Mouse (Mus musculus): Measurements from ENCODE around the gene Ccdc62. TPM values are rescaled to one million over a fixed set of nuclear protein-coding genes. Genes with fewer than 3 reads are reported as not detected.

Ccdc62 gene
- polyA plus RNA-seq, 1 experiment from 2014 or later = 4.6 TPM

GRCm38 (mm10) chr5:123978131-123978530 is 47.7 kb downstream of the Ccdc62 start:
- Histone ChIP-seq H3K4me2 (ENCODE audit: low read depth, low read length) (no peak overlapping the region), H3K27ac (replicated peaks; ENCODE audit: low read depth, low read length) (no peak overlapping the region), H3K9ac (ENCODE audit: low read depth, low read length) (no peak overlapping the region), H3K4me3 (ENCODE audit: low read depth, low read length) (no peak overlapping the region), H3K36me3 (ENCODE audit: control insufficient read depth, insufficient read depth, low read length) (no peaks in the 10 kb centered on the region), H3K9me3 (ENCODE audit: control insufficient read depth, low read length) (no peaks in the 10 kb centered on the region), H3K27me3 (replicated peaks; ENCODE audit: control insufficient read depth, insufficient read depth, low read length) (peaks cover 5% of the 10 kb centered on the region; the same call in 1 of the 2 replicates), H3K4me1 (ENCODE audit: control insufficient read depth, insufficient read depth, low read length) (peaks cover 12% of the 10 kb centered on the region)
- 63% methylated on average over 5 of the region's 5 CpGs for WGBS
- ATAC-seq (ENCODE audit: low read depth) (0 out of 2 replicates have a peak, but pooled peaks have one; percentile 6), DNase-seq (ENCODE audit: low spot score) (no peak)

DNA sequence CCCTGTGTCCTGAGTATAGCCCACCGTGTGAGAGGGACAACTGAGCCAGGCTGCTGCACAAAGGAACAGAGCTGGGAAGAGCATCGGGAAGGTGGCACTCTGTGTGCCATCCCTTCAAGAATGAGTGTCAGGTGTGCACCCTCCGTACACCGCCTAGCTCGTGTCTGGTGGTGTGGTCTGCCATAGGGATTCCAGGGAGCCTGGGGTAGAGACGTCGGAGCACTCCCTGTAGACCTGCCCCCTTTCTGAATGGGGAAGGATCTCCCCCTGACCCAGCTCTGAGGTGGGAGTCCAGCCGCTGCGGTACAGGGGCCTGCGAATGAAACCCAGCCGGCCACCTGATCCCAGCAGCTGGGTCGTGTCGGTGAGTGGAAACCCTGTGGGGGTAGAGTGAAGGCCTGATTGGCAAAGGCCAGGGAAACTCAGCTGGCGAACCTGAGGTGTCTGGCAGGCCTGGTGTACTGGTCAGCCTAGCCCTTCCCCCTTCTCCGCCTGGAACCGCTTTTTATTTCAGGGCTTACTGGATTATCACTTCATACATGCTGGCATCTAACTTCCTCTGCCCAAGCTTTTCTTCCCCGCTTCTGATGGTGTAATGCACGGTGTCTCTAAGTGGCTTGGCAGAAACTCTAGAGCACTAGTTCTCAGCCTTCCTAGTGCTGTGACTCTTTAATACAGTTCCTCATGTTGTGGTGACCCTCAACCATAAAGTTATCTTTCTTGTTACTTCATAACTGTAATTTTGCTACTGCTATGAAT is 48.9 kb downstream of the Ccdc62 start:
- Histone ChIP-seq H3K4me1 (ENCODE audit: control insufficient read depth, insufficient read depth, low read length) (peaks cover 11% of the 10 kb centered on the region), H3K4me3 (ENCODE audit: low read depth, low read length) (no peak overlapping the region), H3K36me3 (ENCODE audit: control insufficient read depth, insufficient read depth, low read length) (no peaks in the 10 kb centered on the region), H3K9ac (ENCODE audit: low read depth, low read length) (no peak overlapping the region), H3K27ac (replicated peaks; ENCODE audit: low read depth, low read length) (no peak overlapping the region), H3K4me2 (ENCODE audit: low read depth, low read length) (no peak overlapping the region), H3K9me3 (ENCODE audit: control insufficient read depth, low read length) (no peaks in the 10 kb centered on the region), H3K27me3 (replicated peaks; ENCODE audit: control insufficient read depth, insufficient read depth, low read length) (peaks cover 3% of the 10 kb centered on the region; the same call in 1 of the 2 replicates)
- 70% methylated on average over 18 of the region's 18 CpGs for WGBS
- DNase-seq (ENCODE audit: low spot score) = no peak
- ATAC-seq (ENCODE audit: low read depth) = no peak

DNA sequence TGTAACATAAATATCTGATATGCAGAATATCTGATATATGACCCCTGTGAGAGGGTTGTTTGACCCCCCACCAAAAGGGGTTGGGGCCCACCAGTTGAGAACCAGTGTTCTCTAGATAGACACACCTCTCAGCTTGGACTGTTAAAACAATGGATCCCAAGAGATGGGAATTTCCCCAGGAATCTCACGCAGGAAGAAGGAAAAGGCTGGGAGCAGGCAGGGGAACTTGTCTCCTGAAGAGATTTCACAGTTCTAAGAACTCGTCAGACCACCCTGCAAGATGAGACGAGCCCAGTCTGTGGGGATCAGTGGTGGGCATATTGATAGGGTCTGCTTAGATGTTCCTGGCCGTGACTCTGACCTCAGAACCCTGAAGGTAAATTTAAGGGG is 49.5 kb downstream of the Ccdc62 start:
- Histone ChIP-seq H3K27ac (replicated peaks; ENCODE audit: low read depth, low read length) (no peak overlapping the region), H3K36me3 (ENCODE audit: control insufficient read depth, insufficient read depth, low read length) (no peaks in the 10 kb centered on the region), H3K4me2 (ENCODE audit: low read depth, low read length) (no peak overlapping the region), H3K9ac (ENCODE audit: low read depth, low read length) (no peak overlapping the region), H3K4me1 (ENCODE audit: control insufficient read depth, insufficient read depth, low read length) (peaks cover 7% of the 10 kb centered on the region; the same call in 1 of the 2 replicates), H3K27me3 (replicated peaks; ENCODE audit: control insufficient read depth, insufficient read depth, low read length) (peaks cover 3% of the 10 kb centered on the region; the same call in 1 of the 2 replicates), H3K4me3 (ENCODE audit: low read depth, low read length) (no peak overlapping the region), H3K9me3 (ENCODE audit: control insufficient read depth, low read length) (no peaks in the 10 kb centered on the region)
- ATAC-seq (ENCODE audit: low read depth) = no peak
- 36% methylated on average over 4 of the region's 4 CpGs for WGBS
- DNase-seq (ENCODE audit: low spot score) = no peak

GRCm38 (mm10) chr5:123980521-123981249 is 50.2 kb downstream of the Ccdc62 start:
- H3K4me1 ChIP-seq (ENCODE audit: control insufficient read depth, insufficient read depth, low read length) = peaks cover 7% of the 10 kb centered on the region; the same call in 1 of the 2 replicates
- H3K9me3 ChIP-seq (ENCODE audit: control insufficient read depth, low read length) = no peaks in the 10 kb centered on the region
- no peak overlapping the region for H3K27ac ChIP-seq (replicated peaks; ENCODE audit: low read depth, low read length)
- ATAC-seq (ENCODE audit: low read depth) (no peak), DNase-seq (ENCODE audit: low spot score) (no peak)
- H3K27me3 ChIP-seq (replicated peaks; ENCODE audit: control insufficient read depth, insufficient read depth, low read length) = no peaks in the 10 kb centered on the region; the same call in 1 of the 2 replicates
- WGBS = 82% methylated on average over 8 of the region's 9 CpGs
- no peak overlapping the region for H3K4me2 ChIP-seq (ENCODE audit: low read depth, low read length)
- H3K36me3 ChIP-seq (ENCODE audit: control insufficient read depth, insufficient read depth, low read length) = no peaks in the 10 kb centered on the region
- no peak overlapping the region for H3K4me3 ChIP-seq (ENCODE audit: low read depth, low read length)
- no peak overlapping the region for H3K9ac ChIP-seq (ENCODE audit: low read depth, low read length)

GRCm38 (mm10) chr5:123981250-123981554 is 50.7 kb downstream of the Ccdc62 start:
- H3K4me3 ChIP-seq (ENCODE audit: low read depth, low read length) = no peak overlapping the region
- H3K27me3 ChIP-seq (replicated peaks; ENCODE audit: control insufficient read depth, insufficient read depth, low read length) = no peaks in the 10 kb centered on the region; the same call in 1 of the 2 replicates
- H3K9ac ChIP-seq (ENCODE audit: low read depth, low read length) = no peak overlapping the region
- ATAC-seq (ENCODE audit: low read depth) (no peak), DNase-seq (ENCODE audit: low spot score) (no peak)
- H3K4me2 ChIP-seq (ENCODE audit: low read depth, low read length) = no peak overlapping the region
- H3K27ac ChIP-seq (replicated peaks; ENCODE audit: low read depth, low read length) = no peak overlapping the region
- H3K9me3 ChIP-seq (ENCODE audit: control insufficient read depth, low read length) = no peaks in the 10 kb centered on the region
- H3K4me1 ChIP-seq (ENCODE audit: control insufficient read depth, insufficient read depth, low read length) = peaks cover 7% of the 10 kb centered on the region; the same call in 1 of the 2 replicates
- H3K36me3 ChIP-seq (ENCODE audit: control insufficient read depth, insufficient read depth, low read length) = no peaks in the 10 kb centered on the region
- 76% methylated on average over 6 of the region's 6 CpGs for WGBS

DNA sequence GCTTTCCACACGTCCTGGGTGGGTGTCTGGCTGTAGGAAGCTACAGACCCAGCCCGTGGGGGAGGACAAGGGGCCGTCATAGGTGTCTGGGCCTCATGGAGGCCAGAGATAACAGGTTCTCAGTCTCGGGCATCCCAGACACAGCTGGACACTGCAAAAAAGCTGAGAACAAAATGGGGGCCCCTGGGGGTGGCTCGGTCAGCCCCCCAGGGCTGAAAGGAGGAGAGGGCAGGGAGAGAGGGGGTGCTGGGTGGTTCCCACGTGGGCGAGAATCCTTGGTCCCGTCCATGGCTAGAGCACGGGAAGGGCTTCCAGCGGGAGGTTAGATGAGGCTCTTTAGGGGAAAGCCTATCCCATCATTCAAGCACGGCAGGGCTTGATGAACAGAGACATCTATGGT is 52.4 kb downstream of the Ccdc62 start:
- DNase-seq (ENCODE audit: low spot score) = no peak
- Histone ChIP-seq H3K4me3 (ENCODE audit: low read depth, low read length) (no peak overlapping the region), H3K9ac (ENCODE audit: low read depth, low read length) (no peak overlapping the region), H3K27ac (replicated peaks; ENCODE audit: low read depth, low read length) (no peak overlapping the region), H3K9me3 (ENCODE audit: control insufficient read depth, low read length) (no peaks in the 10 kb centered on the region), H3K4me2 (ENCODE audit: low read depth, low read length) (no peak overlapping the region), H3K27me3 (replicated peaks; ENCODE audit: control insufficient read depth, insufficient read depth, low read length) (no peaks in the 10 kb centered on the region), H3K4me1 (ENCODE audit: control insufficient read depth, insufficient read depth, low read length) (no peaks in the 10 kb centered on the region; the same call in 1 of the 2 replicates), H3K36me3 (ENCODE audit: control insufficient read depth, insufficient read depth, low read length) (no peaks in the 10 kb centered on the region)
- 75% methylated on average over 11 of the region's 11 CpGs for WGBS
- ATAC-seq (ENCODE audit: low read depth) = no peak

- Histone ChIP-seq H3K27ac (replicated peaks; ENCODE audit: low read depth, low read length) (no peak overlapping the region), H3K9me3 (ENCODE audit: control insufficient read depth, low read length) (no peaks in the 10 kb centered on the region), H3K27me3 (replicated peaks; ENCODE audit: control insufficient read depth, insufficient read depth, low read length) (no peaks in the 10 kb centered on the region), H3K4me2 (ENCODE audit: low read depth, low read length) (no peak overlapping the region), H3K9ac (ENCODE audit: low read depth, low read length) (no peak overlapping the region), H3K4me3 (ENCODE audit: low read depth, low read length) (no peak overlapping the region), H3K4me1 (ENCODE audit: control insufficient read depth, insufficient read depth, low read length) (no peaks in the 10 kb centered on the region; the same call in 1 of the 2 replicates), H3K36me3 (ENCODE audit: control insufficient read depth, insufficient read depth, low read length) (no peaks in the 10 kb centered on the region)
- 70% methylated on average over 6 of the region's 9 CpGs for WGBS
- DNase-seq (ENCODE audit: low spot score) (no peak), ATAC-seq (ENCODE audit: low read depth) (no peak)
Observed at GRCm38 (mm10) chr5:123985434-123985833, 55.0 kb downstream of the Ccdc62 start.

- WGBS = 24% methylated on average over 2 of the region's 2 CpGs
- no peak overlapping the region for H3K4me2 ChIP-seq (ENCODE audit: low read depth, low read length)
- H3K4me1 ChIP-seq (ENCODE audit: control insufficient read depth, insufficient read depth, low read length) = no peaks in the 10 kb centered on the region; the same call in 1 of the 2 replicates
- no peaks in the 10 kb centered on the region for H3K36me3 ChIP-seq (ENCODE audit: control insufficient read depth, insufficient read depth, low read length)
- DNase-seq (ENCODE audit: low spot score) = no peak
- no peaks in the 10 kb centered on the region for H3K27me3 ChIP-seq (replicated peaks; ENCODE audit: control insufficient read depth, insufficient read depth, low read length)
- H3K27ac ChIP-seq (replicated peaks; ENCODE audit: low read depth, low read length) = no peak overlapping the region
- H3K9ac ChIP-seq (ENCODE audit: low read depth, low read length) = no peak overlapping the region
- H3K9me3 ChIP-seq (ENCODE audit: control insufficient read depth, low read length) = no peaks in the 10 kb centered on the region
- ATAC-seq (ENCODE audit: low read depth) = peak; percentile 63; the same call in 1 of the 2 replicates
- no peak overlapping the region for H3K4me3 ChIP-seq (ENCODE audit: low read depth, low read length)
Observed at GRCm38 (mm10) chr5:123986925-123987324, 56.4 kb downstream of the Ccdc62 start.

Measured in embryonic facial prominence, embryonic 14.5 days (tissue).